Mouse (Mus musculus): ENCODE data around the gene Pbsn. TPM values are rescaled to one million over a fixed set of nuclear protein-coding genes. Genes with fewer than 3 reads are reported as not detected.
A peak's percentile ranks its signal among the peaks of the same experiment; 100 is the strongest.
"Not testable (repeated sequence)": the region's sequence is repeated elsewhere in the genome, so short reads cannot be mapped to it uniquely, and the experiment has no call there.

Gene Pbsn
- total RNA-seq (2021): not detected in 2 replicates
- long read RNA-seq: 0 reads

GRCm38 (mm10) chrX:77853523-77853922, at the start of gene Pbsn:
Pbsn (minus strand) TSS chrX:77853623.
- no peak for DNase-seq

GRCm38 (mm10) chrX:77880033-77880432, 26.6 kb upstream of the Pbsn start:
- DNase-seq: peak; percentile 1

GRCm38 (mm10) chrX:77864458-77864857, 11.0 kb upstream of the Pbsn start, which contains the start of gene Gm14744:
Gm14744 (plus strand) TSS chrX:77864758.
- not testable (repeated sequence) for DNase-seq

- peak; percentile 1 for DNase-seq
These were observed 41.4 kb downstream of the Pbsn start for GRCm38 (mm10) chrX:77812031-77812430.

GRCm38 (mm10) chrX:77810608-77811206, 42.7 kb downstream of the Pbsn start:
- peak; percentile 39 for DNase-seq

- peak; percentile 47 for DNase-seq
These were observed 44.8 kb downstream of the Pbsn start for GRCm38 (mm10) chrX:77808602-77809001.

GRCm38 (mm10) chrX:77802293-77802692, 51.1 kb downstream of the Pbsn start:
- DNase-seq: no peak

GRCm38 (mm10) chrX:77801543-77801942, 51.9 kb downstream of the Pbsn start:
- no peak for DNase-seq

GRCm38 (mm10) chrX:77799554-77799953, 53.9 kb downstream of the Pbsn start:
- DNase-seq: no peak

GRCm38 (mm10) chrX:77797801-77798200, 55.6 kb downstream of the Pbsn start:
- DNase-seq: no peak

- no peak for DNase-seq
These were observed 56.5 kb downstream of the Pbsn start for GRCm38 (mm10) chrX:77796916-77797315.

- no peak for DNase-seq
These were observed 57.1 kb downstream of the Pbsn start, which contains the start of gene Prkx for GRCm38 (mm10) chrX:77796238-77796835. Prkx (minus strand) TSS chrX:77796278.

- DNase-seq: peak; percentile 86
These were observed 57.6 kb downstream of the Pbsn start for GRCm38 (mm10) chrX:77795858-77796174.

- DNase-seq: peak; percentile 23
These were observed 58.2 kb downstream of the Pbsn start for GRCm38 (mm10) chrX:77794962-77795857.

GRCm38 (mm10) chrX:77788675-77789074, 64.7 kb downstream of the Pbsn start:
- DNase-seq: no peak

Other genes with a start within 250 kb of the Pbsn start
- 12.6 and 15.1 TPM in 2 replicates for gene Prkx, start 57.3 kb downstream of the Pbsn start, total RNA-seq (2021)
- not detected in 2 replicates for gene Gm14744, start 11.1 kb upstream of the Pbsn start, total RNA-seq (2021)
- not detected in 2 replicates for gene 5430402E10Rik, start 71.4 kb upstream of the Pbsn start, total RNA-seq (2021)
- not detected in 2 replicates for gene Obp1a, start 237.8 kb upstream of the Pbsn start, total RNA-seq (2021)

All from adrenal gland, postnatal 25 days (tissue).